Mouse (Mus musculus): ENCODE data around the gene Bclaf1.

Bclaf1 gene

DNA sequence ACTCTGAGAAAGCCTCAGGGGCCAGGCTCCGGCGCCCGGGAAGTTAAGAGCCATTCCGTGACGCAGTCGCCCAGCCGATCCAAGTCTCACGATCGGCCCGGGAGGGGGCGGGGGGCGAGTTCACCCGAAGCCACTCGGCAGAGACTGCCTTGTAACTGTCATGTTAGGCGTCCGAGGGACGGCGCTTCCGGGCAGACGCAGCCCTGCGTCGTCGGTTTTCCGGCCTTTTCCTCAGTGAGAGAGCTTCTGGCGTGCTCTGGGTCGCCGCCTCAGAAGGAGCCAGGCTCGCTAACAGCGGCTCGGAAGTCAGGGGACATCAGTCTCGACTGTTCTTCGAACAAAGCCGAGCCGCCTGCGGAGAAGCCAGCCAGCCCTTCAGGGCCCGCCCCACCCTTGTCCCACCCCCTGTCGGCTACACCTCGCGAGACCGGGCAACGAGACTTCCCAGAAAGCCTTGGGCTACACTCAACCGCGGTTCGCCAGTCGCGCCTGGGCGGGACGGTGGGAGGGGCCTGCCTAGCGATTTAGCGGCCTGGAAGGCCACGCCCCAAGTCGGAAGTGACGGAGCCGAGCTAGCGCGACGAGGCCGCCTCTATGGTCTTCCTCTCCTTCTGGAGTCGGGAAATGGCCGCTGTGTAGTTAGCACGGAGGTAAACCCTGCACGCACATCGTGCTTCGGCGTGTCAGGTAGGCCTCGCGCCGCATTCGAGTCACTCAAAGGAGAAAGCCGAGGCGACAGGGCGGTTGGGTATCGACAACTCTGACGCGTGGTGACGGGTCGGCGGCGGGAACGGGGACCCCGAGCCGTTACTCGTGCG lies at the start of gene Bclaf1:
Bclaf1 (plus strand) TSS at position 552 of the 818 bp plus-strand sequence.
- DNase-seq (ENCODE audit: low read depth), result peak; percentile 100

DNA sequence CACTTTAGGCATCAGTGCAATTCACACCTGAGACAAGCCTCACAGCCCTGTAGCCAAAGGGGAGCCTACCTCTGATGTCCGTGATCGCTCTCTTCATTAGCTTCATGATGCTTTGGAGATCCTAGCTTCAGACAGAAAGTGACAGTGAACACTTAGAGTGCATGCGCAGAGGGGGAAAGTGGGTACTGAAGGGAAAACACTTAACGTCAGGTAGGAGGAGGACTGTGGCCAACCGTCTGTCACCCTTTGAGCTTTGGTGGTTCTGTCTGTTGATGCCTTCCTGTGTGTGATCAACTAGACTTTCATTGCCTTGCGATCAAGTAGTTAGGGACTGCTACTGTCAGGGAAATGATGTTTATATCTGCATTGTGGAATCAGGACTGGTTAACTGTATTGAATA lies 49.4 kb upstream of the Bclaf1 start:
- DNase-seq (ENCODE audit: low read depth), result no peak

DNA sequence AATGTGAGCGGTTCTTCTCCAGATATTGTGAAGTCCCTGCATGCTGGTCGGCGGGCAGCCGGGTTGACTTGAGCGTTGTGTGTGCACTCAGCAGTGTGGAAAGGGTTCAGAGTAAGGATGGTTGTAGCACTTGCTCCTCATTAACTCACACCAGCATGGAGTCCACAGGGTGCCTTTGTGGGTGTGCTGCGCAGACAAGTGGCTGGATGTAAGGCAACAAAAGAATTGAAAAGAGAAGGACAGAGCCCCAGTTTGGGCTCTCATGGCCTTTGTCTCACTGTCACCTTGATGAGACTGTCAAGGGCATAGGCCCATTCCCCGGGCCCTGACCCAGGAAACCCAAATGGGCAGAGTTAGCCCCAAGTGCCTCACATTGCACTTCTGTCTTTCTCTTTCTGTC lies 47.8 kb upstream of the Bclaf1 start:
- DNase-seq (ENCODE audit: low read depth), result no peak

DNA sequence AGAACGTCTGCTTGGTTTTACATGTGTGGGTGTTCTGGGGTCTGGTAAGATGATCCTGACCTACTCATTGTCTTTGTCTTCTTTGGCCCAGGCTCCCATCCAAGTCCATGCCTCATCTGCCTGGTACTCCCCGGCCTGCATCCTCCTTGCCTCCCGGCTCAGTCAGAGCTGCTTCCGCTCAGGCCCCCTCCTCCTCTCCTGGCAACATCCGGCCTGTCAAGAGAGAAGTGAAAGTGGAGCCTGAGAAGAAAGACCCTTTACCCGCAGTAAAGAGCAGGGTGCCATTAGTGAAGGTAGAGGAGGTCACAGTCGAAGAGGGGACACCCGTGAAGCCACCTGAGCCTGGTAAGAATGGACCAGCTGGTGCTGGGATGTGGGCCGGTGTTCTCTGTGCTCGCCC lies 45.2 kb upstream of the Bclaf1 start:
- no peak for DNase-seq (ENCODE audit: low read depth)

DNA sequence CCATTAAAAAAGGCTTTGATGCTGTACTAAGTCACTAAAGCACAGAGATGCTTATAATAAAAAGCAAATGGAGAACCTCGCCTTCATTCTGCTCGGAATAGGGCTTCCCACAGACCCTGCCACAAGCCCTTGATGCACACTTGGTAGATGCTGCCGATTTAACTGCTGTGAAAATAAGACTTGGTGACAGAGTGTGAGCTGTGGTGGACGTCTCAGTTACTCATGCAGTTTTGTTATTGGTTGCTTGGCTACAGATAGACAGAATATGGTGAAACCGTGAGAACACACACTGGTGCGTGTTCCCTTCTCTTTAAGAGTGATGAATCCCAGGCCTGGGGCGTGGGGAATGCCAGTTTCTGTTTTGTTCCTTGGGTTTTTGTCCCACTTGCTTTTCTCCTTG lies 43.3 kb upstream of the Bclaf1 start:
- no peak for DNase-seq (ENCODE audit: low read depth)

DNA sequence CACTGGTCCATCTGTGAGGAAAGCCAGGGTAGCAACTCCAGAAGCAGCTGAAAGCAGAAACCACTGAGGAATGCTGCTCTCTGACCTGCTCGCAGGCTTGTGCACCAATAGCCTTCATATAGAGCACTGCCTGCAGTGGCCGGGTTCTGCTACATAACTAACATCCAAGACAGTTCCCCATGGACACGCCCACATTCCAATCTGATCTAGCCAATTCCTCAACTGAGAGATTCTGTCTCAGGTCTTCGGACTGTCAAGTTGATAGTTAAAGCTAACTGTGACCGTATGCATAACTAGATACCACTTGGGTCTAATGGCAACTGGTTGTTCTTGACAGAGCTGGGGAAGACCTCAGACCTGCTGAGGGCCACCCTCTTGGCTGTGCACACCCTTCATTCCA lies 39.9 kb upstream of the Bclaf1 start:
- DNase-seq (ENCODE audit: low read depth), result no peak

DNA sequence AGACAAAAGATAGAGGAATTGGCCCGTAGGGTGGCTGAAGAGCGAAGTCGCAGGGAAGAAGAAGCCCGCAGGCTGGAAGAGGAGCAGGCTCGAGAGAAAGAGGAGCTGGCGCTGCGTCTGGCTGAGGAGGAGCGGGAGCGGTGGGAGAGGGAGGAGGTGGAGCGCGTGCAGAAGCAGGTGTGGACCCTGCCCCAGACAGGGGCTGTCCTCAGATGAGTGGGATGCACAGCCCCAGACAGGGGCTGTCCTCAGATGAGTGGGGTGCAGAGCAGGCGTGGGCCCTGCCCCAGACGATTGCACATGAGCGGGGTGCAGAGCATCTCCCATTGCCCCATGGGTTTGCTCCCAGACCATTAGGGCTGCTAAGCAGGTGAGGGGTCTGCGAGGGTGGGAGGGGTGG lies 39.0 kb upstream of the Bclaf1 start:
- no peak for DNase-seq (ENCODE audit: low read depth)

DNA sequence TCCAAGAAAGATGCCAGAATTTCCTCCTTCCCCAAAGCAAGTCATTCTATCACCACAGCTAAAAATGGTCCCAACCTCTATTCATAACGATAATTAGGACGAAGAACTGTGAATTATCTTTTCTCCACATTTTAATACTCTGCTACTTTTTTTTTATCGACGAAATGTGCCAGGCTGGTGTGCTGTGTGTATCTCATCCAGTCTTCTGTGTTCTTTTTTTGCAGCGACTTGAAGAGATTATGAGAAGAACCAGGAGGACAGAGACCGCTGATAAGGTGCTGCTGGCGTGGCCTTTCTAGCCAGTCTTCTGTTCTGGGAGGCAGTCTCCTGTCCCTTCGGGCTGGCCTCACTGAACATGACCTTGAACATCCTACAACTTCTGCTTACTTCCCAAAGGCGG lies 38.2 kb upstream of the Bclaf1 start:
- DNase-seq (ENCODE audit: low read depth), result no peak

DNA sequence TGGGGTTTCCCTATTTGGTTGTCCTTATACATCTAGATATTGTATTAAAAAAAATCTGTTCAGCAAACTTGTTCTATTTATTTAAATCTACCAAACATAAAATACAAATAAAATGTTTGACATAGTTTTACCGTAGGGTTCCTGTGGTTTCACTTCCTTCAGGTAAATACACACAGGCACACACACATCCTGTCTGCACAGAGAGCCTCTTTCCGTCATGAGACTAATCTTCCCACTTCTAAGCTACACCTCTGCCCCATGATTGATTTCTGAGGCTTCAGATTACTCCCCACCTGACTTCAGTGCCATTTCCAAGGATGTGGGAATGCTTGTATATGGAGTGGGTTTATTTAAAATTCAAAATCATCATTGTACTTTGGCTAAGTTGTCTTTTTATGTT lies 30.8 kb upstream of the Bclaf1 start:
- no peak for DNase-seq (ENCODE audit: low read depth)

DNA sequence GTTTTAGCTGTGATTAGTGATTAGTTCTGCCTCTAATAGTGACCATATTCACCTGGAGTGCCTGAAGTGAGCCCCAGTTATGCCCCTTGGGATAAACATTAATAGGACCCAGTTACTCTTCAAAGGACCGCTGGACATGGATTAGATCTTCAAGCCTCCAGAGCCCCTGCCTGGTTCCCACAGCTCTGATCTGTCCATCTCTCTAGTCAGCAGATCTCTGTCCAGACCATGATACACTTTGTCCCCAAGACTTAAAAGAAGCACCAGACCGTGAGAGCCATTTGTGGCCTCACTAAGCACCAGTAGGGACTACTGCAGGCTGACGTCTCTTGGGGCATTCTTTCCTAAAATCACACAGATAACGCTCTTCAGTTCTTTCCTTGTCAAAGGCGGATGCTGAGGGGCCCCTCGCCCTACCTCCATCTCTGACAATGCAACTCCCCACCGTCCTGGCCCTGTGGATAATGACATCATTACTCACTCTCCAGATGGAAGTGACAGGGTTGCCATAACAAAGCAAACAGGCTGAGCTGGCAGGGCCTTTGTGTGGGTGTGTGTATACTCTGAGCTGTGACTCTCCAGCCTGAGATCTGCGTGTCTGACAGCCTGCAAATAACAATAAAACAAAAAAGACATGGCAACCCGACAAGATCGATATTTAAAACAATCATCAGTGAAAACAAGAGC lies 26.8 kb upstream of the Bclaf1 start:
- peak; percentile 30 for DNase-seq (ENCODE audit: low read depth)

DNA sequence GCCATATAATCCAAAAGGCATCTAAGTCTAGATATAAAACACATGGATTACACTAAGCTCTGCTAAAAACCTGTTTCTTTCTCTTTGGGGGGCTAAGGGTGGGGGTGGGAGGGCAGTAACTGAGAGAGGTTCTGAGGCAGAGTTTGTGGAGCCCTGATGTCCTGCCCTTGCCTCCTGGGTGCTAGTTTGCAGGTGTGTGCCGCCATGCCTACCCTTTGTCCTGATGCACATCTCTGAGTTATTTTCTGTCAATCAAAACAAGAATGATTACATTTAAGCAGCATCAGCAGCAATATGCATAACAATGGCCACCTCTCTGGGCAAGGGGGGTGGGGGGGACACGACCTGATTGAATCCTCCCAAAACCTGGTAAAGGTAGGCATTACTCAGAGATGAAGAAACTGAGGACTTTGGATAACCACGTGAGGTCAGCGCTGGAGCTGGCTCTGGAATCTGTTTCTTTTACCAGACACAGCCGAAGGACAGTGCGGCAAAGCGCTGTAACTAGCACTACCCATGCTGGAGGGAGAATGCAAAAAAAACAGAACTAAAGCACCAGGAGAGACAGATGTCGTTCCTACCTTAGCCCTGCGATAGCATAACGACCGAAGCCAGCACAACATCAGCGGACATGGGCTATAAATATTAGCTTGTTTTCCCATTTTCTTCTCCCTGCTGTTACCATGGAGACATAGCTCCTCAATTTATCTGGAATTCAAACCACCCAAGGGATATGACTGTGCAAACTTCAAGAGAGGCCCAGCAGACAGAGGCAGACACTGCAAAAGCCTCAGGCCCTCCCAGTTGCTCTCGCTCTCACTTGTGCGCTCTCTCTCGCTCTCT lies 26.1 kb upstream of the Bclaf1 start:
- DNase-seq (ENCODE audit: low read depth), result peak; percentile 33

DNA sequence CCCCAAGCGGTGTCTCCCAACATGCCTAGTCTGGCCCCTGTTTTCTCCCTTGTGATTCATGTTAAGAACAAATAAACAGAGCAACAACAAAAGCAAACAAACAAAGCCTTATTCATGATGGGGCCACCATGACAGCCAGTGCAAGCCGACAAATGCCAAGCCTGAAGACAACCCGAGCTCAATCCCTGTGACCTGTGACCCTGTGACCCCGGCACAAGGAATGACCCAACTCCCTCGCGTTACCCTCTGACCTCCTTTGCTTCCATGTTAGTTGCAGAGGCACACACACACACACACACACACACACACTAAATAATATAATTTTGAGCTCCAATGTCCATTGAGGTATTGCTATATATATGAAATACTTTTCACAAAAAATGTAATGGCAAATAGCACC lies 24.9 kb upstream of the Bclaf1 start:
- no peak for DNase-seq (ENCODE audit: low read depth)

DNA sequence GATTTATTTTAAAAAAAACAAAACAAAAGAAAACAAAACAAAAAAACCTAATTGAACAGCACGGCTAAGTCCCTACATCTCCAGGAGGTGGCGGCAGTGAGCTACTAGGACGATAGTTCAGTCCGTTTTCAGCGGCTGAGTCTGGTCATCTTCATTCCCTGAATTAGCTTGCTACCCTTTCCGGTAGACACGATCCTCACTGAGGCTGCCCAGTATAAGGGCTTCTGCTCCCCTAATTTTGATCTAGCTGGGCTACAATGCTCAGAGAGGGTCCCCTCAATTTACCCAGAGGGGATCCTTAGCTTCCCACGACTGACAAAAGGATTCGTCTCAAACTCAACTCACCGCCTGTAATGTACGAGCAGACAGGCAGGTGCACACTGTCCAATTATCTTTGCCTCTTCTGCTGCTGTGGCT lies 21.8 kb upstream of the Bclaf1 start:
- DNase-seq (ENCODE audit: low read depth), result peak; percentile 90

DNA sequence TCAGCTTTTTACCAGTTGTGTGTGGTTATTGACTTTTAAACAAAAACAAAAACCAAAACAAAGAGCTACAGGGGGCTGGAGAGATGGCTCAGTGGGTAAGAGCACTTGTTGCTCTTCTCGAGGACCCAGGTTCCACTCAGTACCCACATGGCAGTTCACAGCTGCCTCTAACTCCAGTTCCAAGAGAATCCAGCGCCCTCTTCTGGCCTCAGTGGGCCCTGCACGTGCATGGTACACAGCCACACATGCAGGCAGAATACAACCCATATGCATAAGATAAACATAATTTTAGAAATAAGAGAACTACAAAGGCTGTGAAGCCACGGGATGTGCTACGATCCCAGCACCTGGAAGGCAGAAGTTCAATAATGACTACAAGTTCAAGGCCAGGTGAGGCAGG lies 16.3 kb upstream of the Bclaf1 start:
- DNase-seq (ENCODE audit: low read depth), result no peak

DNA sequence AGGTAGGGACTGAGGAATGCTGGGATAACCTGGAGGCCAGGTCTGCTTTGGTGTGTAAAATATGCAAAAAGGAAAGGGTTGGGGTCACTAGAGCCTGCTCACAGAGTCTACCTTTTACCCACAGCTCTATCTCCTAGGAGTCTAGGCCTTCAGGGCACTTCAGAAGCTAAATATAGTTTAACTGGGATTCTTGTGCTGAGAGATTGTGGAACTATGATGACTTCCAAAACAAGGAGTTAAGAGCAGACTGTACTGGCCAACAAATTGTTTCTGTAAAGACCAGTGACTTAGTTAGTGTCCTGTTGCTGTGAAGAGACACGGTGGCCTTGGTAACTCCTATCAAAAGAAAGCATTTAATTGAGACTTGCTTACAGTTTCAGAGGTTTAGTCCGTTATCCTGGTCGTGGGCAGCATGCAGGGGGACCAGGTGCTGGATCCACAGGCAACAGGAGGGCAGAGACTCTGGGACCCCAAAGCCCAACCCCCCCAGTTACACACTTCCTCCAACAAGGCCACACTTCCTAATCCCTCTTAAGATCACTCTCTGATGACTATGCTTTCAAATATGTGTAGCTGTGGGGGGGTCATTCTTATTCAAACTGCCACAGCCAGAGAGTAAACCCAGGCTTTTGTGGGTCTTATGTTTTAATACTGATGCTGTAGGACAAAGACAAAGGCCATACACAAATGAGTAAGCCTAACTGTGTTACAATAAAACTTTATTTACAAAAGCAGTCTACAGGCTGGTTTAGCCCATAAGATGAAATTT lies 13.9 kb upstream of the Bclaf1 start:
- no peak for DNase-seq (ENCODE audit: low read depth)

DNA sequence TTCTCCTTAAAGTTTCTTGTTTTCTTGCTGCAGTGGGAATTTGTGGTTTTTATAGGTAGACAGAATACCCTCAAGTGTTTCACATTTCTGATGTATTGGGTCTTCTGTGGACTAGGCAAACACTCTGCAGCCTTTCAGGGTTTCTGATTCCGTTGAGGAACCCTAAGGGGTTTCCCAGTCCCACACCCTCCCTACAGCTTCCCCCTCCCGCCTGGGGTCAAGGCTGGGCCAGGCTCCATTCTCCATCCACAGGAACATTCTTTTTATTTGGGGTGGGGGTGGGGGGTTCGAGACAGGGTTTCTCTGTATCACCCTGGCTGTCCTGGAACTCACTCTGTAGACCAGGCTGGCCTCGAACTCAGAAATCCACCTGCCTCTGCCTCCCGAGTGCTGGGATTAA lies 13.2 kb upstream of the Bclaf1 start:
- DNase-seq (ENCODE audit: low read depth), result no peak

DNA sequence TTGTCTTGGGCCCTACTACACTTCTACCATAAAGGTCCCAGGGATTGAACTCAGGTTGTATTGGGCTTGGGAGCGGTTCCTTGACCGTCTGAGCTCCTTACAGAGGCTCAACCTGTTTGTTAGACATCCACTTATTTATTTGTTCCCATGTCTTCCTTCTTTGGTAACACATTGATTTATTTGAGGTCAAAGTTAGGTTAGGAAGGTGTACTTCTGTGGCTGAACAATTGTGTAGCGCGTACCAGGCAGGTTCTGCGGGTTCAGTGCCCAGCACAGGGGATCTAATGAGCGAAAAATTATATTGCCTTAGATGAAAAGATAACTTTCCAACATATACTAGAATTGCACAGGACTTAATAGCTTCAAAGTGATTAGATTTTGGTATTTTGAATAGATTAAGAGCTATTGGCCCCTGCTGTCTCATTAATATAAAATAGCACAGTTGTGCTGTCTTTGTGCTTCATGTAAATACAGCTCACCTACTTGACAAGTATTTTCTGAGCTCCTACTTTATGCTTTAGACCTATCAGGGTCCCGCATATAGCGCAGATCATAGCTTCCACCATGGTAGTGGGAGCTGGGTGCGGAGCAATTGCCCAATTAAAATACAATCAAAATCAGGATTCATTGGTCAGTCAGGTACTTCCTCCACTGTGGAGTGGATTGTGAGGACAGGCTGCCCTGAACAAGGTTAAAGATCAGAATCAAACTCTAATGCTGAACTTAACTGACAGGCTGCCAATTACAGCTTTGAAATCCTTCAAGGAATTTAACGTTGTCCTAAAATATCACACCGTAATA lies 1.1 kb upstream of the Bclaf1 start:
- no peak for DNase-seq (ENCODE audit: low read depth)

DNA sequence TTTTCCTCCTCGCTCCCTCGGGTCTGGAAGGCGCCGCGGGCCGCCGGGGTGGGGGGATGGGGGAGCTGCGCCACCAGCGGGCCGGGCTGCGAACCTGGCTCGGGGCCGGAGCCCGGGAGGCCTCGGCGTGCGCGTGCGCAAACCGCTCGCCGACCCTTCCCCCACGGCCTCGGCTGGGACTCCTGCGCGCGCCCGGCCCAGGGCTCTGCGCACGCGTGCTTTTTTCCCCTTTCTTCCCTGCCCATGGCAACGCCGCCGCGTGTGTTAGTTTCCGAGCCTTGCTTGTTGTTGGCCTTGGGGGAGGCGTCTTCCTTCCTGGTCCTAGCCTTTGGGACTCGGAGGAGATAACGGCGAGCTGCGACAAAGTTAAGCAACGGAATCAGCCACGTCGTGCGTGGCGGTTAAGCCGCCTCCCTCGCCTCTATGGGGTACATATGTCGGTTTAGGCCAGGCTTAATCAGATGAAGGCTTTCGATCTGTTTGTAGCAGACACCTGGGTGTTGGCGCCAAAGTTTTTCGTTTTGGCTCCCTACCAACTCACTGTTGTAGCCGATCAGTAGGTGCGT lies 550 bp downstream of the Bclaf1 start:
- peak; percentile 96 for DNase-seq (ENCODE audit: low read depth)

DNA sequence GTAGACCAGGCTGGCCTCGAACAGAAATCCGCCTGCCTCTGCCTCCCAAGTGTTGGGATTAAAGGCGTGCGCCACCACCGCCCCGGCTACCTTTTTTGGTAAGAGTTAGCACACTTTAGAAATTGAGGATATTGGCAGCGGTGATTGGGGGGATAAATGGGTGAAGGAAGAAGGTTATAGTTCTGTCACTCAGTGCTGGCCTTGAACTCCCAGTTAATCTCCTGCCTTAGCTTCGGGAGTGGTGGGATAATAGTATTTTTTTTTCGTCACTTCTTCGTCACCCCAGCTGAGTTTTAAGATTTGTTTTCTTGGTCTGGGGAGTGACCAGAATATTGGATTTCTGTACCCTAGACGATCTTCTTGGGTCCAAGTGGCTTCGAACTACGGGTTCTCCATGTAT lies 1.2 kb downstream of the Bclaf1 start:
- no peak for DNase-seq (ENCODE audit: low read depth)

DNA sequence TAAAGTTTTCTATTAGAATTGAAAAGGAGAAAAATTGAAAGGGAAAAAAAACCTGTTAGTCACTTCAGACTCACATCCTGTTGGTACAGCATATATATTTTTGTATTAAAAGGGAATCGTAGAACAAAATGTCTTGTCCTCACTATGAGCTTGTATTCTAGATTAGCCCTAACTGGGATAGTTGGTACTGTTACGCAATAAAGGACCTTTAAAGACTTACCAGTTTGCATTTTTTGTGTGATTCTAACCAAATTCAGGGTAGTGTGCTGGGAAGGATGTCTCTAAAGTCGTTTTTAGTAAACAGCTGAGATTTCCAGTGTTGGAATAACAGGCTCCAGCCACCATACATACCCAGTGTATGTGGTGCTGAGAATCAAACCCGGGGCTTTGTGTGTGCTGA lies 1.7 kb downstream of the Bclaf1 start:
- DNase-seq (ENCODE audit: low read depth), result no peak

DNA sequence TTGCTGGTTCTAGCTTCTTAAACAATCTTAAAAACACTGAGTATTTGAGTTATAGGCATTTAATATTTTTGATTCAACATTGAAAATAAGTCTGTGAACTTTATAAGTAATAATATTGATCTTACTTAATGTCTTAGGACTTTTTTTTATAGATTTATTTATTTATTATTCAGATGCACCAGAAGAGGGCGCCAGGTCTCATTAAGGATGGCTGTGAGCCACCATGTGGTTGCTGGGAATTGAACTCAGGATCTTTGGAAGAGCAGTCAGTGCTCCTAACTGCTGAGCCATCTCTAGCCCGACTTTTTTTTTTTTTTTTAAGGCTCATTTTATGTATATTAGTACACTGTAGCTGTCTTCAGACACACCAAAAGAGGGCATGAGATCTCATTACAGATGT lies 2.5 kb downstream of the Bclaf1 start:
- peak; percentile 37 for DNase-seq (ENCODE audit: low read depth)

All from NIH3T3 (cell line).